Mouse (Mus musculus) right cerebral cortex, adult 18-20 months (tissue): ENCODE data around the gene Trpd52l3.
"Not testable (repeated sequence)": the region's sequence is repeated elsewhere in the genome, so short reads cannot be mapped to it uniquely, and the experiment has no call there.

ENCODE experiments used
- DNase-seq: peaks from one replicate; pipeline ENCODE4 v3.0.0; 2022; ENCODE audit warnings: mixed read lengths

Trpd52l3 gene

GRCm38 (mm10) chr19:30003621-30004020 is at the start of gene Trpd52l3:
Gene Trpd52l3 (plus strand): TSS chr19:30003790.
- DNase-seq, result no peak

GRCm38 (mm10) chr19:29953833-29954232 is 49.8 kb upstream of the Trpd52l3 start:
- DNase-seq, result no peak

GRCm38 (mm10) chr19:29955454-29955853 is 48.1 kb upstream of the Trpd52l3 start:
- DNase-seq, result no peak

- DNase-seq, result no peak
Measured at GRCm38 (mm10) chr19:29960906-29961305, 42.7 kb upstream of the Trpd52l3 start.

DNA sequence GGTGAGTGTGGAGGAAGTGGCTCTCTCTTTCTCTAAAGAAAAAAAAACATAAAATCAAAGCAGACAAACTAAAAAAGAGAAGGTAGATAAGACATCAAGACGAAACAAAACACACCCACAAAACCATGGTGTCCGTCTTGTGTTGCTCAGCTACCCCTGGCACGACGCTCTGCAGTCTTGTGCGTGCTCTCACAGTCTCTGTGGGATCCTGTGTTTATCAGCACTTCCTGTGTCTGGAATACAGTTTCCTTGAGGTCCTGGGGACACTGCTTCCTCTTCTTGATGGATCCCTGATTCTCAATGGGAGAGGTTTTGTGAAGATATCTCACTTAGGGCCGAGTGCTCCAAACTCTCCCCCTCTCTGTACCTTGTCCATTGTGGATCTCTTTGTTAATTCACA is 41.7 kb upstream of the Trpd52l3 start:
- DNase-seq, result no peak

DNA sequence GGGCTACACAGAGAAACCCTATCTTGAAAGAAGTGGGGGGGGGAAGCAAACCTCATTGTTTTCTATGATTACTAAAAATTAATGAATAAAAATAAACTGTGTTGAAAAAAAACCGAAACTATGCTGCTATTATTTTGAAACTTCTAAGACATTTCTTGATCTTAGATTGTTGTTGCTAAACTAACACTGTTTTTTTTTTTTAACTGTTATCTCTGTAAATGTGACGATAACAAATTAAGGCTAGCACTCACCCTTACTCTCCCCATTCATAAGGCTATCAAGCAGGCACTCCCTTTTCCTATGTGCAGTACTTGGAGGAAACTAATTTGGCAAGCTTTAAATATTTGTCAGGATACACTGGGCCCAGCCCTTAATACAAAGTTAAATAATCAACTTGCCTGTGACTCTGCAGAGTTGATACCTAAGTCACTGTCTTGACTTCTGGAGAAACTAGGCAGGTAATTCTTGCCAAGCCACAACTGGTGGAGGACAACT is 39.9 kb upstream of the Trpd52l3 start:
- DNase-seq, result no peak

DNA sequence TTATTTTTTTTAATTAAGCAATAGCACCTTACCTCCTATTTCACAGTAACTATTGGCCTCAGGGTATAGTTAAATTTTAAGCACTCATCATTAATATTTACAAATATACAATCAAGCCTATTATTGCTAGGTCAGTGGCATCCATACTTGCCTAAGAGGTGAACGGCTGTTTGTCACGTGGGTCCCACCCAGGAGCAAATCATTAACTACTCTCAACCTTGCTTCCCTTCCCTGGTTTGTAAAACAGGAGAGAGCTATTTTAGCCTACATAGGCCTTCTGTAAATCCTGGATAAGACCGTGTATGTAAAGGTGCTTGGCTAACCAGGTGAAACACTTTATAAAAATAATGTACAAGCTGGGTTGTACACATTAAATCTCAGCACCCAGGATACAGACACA is 35.6 kb upstream of the Trpd52l3 start:
- DNase-seq, result no peak

DNA sequence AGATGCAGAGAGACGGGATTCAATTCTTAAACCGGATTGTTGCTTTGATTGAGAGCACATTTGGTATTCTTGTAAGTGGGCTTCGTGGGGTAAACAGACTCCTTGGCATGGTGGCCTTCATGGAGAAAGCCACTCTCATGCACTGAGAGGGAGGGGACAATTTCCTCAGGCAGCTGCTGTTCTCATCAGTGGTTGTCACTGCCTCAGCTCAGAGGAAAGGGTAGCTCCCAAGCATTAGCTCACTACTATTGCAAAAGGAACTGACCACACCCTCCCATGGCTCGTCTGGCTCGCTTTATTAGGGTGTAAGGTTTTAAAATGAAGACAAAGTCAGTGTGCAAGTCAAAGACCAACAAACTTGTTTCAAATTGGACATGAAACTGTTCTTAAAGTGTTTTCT is 30.2 kb upstream of the Trpd52l3 start:
- no peak for DNase-seq

DNA sequence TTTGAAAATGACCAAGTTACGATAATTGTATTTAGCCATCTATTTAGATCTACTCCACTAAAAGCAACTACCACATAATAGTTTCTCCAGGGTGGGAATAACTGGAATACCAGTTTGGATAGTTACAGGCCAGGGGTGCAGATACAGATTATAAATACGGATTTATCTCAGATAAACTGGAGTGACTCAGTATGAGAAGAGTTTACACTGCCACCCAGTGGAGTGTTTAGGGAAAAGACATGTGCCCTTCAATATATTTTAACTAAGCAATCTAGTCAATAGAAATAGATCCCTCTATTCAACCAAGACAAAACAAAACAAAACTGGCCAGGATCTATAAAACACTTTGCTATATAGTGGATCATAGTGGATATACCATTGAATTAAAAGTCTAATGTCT is 24.7 kb upstream of the Trpd52l3 start:
- peak; percentile 6 for DNase-seq

DNA sequence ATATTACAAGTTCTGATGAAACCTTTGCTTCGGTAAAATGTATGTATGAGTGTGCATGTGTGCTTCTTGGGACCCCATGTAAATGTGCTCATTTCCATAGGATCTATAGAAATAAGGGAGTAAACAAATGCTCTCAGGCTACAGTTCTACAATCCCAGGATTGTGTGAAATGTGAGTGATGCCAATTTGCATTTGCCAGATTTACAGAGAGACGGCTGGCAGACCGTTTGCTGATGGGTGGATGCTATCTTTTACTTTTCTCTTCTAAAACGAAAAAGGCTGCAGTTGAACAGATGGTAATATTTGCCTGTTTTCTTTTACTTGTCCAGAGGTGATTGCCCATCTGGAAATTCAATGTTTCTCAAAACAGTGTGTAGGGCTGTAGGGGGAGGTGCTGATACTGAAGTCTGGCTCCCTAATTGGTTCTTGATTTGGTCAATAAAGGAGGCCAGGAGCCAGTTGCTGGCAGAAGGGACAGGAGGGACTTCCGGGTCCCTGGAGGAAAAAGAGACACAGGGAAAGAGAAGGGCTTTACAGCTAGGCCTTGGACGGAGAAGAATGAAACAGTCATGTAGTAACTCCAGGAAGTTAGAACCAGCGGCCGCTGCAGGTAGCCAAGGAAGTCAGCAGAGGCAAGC is 24.0 kb upstream of the Trpd52l3 start:
- peak; percentile 4 for DNase-seq

DNA sequence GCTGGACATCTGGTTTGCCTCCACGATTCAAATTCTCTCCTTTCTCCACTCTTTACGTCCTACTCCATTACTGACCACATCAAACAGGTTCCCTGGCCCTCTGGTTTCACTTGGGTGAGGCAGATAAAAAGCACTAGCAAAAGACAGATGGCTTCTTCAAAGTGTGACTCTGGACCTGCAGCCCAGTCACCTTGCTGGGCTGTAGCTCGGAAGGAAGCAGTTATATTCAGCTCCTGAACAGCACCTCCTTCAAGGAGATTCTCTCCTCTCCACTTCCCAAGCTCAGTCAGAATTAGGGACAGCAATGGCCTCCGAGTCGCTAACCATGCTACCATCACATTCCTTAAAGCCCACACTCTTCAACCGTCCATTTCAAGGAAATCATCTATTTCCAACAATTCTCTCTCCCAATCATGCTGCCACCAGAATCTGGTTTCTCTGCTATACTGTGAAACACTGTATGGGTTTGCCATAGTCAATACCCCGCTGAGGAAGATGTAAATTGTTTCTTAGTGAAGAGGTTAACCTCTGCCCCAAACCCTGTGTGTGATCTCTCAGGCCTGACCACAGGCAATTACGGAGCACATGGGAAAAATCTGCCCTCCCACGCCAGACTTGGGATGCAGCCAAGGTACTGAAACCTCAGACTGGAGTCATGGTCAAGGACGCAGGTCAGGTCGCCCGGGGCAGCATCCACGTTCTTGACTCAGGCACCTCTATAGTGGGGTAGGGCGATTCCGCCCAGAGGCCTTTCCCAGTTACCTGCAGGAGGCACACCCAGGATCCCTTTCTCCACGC is 19.2 kb upstream of the Trpd52l3 start:
- DNase-seq, result no peak

DNA sequence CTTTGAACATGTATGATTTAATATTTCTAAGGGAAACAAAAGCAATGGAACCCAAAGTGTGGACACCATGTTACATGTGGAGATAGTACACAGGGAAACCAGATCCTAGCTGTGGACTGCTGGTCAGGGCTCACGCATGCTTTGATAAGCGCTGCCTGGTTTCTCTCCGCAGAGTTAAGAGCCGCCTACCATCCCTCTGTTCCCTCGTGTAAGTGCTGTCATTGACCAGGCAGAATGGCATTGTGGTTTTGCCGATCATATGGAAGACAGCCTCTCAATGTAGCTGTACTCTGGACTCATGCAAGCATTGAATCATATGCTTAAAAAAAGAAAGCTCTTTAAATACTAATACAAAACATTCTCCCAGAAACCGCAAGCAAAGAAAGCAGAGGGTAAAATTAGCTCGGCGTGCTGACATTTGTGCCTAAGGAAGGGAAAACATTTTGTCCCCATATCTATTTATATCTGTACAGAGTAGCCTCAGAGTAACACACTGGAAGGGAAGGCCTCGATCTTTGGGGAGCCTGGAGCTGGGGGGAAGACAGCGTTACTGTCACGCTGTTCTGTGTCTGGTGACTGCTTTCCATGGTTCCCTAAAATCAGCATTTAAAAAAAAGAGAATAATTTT is 17.0 kb upstream of the Trpd52l3 start:
- DNase-seq, result peak; percentile 3

GRCm38 (mm10) chr19:30000406-30001365 is 2.9 kb upstream of the Trpd52l3 start:
- no peak for DNase-seq

GRCm38 (mm10) chr19:30001550-30001949 is 2.0 kb upstream of the Trpd52l3 start:
- no peak for DNase-seq

- no peak for DNase-seq
Measured at GRCm38 (mm10) chr19:30006371-30006770, 2.8 kb downstream of the Trpd52l3 start.

DNA sequence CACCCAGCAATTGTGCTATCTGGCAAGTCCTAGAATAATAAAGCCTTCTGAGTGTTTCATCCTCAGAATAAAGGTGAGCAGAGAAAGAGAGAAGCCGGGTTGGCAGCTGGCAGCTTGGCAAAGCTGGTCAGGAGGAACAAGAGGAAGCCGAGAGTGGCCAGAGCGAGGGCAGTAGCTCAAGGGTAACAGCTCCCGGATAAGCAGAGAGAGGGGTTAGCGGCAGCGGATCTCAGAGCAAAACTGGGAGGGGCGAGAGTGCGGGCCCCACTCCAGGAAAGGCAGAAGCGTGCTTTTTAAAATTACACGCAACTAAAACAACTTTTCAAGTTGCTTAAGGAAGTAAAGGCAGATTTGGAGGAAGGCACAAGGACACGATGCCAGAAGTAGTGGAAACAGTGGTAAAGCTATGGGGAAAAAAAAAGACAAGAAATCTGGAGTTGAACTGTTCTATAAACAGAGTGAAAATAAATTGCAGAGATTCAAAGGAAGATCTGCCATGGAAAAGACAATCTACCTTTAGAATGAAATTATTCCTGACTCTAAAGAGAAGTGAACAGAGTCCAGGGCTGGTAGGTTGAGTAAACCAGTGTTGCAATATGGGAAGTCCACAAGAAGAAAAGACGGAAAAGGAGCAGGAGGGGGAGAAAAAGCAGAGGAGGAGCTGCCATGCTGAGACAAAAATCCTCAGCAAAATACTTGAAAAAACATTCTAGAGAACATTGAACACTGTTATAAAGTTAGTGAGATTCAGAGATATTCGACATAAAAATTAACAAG is 7.1 kb downstream of the Trpd52l3 start:
- no peak for DNase-seq

DNA sequence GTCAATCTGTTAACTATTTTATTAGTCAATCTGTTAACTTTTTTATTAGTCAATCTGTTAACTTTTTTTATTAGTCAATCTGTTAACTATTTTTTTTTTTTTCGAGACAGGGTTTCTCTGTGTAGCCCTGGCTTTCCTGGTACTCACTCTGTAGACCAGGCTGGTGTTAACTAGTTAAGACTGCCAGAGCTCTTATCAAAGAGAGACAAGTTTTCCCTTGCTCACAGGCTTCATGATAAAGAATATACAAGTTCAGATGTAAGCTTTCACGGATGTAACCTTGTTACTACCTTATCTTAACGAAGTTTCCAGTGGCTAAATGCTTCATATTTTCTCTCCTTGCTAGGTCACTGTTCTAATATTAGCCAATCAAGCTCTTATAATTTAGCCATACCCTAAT is 10.7 kb downstream of the Trpd52l3 start:
- no peak for DNase-seq

GRCm38 (mm10) chr19:30016156-30016555 is 12.6 kb downstream of the Trpd52l3 start:
- DNase-seq, result no peak

GRCm38 (mm10) chr19:30023419-30023818 is 19.8 kb downstream of the Trpd52l3 start:
- not testable (repeated sequence) for DNase-seq

DNA sequence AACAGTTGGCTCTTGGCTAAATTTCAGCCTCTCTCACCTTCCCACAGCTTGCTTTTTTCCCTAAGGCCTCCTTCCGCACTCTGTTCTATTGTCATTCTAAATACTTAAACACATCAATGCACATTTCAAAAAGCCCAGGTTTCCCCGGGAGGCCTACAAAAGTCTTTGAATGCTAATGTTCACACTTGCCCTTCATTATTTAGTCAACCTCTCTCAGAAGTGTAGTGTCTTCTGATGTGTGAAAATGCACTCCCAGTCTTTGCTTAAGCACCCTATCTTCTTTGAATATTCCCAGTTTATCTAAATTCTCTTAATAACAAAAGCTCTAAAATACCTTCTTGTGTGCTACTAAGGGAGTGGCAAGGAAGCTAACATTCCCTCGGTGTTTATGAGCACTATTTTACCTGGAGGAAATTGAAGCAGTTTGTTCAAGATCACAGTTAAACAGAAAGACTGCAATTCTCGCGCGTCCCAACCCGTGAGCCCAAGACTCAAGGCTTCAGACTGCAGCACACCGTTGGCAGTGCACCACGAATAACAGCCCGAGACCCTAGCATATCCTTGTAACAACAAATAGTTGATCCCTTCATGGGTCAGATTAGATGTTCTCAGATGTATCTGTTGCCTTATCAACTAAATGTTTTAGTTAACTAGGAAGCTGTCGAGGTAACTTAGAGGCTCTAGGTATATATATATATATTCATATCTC is 25.6 kb downstream of the Trpd52l3 start:
- no peak for DNase-seq
